Mouse (Mus musculus) left cerebral cortex, adult 11 months (tissue): ENCODE measurements around the gene Gas2.
A peak's percentile ranks its signal among the peaks of the same experiment; 100 is the strongest.

Experiments
- DNase-seq: peaks from one replicate; pipeline ENCODE4 v3.0.0; 2022; ENCODE audit warnings: low spot score

Gene Gas2

GRCm38 (mm10) chr7:51861250-51862096 lies at the start of gene Gas2:
Gas2 (plus strand) TSS chr7:51862015.
- DNase-seq, result peak; percentile 78

DNA sequence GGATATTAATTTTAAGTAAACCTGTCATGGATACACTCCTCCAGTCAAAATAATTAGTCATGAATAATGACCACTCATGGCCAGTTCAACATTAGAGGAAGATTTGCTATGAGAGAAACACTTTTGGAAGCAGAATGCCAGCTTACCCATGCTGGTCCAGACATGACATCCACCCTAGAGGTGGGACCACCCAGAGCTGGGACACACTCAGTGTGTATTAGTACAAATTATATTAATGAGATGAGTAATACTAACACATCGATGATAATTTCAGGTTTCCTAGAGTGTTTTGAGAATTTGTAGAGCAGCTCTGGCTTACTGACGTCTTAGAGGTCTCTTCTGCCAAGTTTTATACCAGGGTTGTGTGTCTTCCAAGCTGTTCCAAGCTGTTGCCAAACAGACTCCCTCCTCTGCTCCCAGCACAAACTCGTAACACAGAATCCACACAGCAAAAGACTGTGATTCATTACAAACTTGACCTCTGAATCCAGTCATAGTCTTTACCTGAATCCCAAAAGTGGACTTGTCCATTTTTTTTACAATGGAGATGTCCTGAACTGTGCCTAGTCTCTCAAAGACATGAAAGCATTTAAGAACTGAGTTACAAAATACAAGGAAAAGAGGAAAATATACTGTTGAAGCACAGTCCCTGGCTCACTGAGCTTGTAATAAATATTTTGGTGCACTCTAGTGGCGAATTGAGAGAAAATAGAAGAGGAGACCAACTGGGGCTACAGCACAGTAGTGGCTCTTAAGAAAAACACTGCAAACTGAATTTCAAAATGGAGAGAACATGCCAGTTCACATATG lies 46.1 kb upstream of the Gas2 start:
- DNase-seq, result peak; percentile 13

DNA sequence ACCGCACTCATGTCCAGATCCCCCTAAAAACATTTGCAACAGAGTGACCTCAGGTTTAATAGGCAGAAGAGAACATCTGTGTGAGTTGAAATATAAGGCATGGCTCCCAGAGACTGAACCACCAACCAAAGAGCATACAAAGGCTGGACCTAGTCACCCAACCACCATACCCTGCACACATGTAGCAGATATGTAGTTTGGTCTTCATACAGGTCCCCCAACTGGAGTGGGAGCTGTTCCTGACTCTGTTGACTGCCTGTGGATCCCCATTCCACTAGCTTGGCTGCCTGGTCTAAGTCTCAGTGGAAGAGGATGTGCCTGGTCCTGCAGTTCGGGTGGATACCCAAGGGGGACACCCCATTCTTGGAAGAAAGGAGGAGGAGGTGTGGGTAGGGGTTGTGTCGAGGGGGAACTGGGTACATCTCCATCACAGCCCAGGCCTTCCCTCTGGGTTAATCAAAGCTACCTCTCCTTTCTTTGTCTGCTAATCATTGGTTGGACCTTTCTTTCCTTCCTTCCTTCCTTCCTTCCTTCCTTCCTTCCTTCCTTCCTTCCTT lies 45.5 kb upstream of the Gas2 start:
- no peak for DNase-seq

DNA sequence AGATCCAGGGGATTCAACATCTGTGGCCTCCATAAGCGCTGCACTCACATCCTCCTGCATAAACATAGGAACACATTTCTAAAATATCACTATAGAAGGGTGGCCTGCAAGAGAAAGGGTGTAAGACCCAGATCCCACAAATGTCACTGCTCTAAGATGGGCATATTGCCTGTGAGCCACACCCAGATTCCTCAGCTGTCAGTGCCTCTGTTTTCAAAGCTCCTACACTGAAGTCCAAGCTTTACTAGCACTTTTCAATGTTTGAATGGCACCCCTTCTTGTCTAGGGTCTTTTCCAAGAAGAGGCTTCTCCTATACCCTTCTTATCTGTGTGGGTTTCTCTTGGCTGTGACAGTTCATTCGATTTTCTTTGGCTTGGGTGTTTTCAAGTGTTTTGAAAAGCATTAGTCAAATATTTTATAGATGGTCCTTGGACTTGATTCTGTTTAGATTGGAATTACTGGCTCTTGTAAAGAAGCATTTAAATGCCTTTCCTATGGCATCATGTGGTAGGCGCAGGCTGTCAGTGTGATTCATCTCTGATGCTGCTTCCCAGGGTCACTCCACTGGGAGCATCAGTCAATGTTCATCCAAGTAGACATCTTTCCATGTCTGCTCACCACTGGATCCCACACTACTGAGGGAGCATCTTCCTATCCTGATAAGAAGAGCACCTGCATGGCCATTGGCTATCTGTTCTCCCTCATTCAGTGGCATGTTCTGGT lies 43.4 kb upstream of the Gas2 start:
- no peak for DNase-seq

GRCm38 (mm10) chr7:51819891-51820290 lies 41.9 kb upstream of the Gas2 start:
- peak; percentile 23 for DNase-seq

DNA sequence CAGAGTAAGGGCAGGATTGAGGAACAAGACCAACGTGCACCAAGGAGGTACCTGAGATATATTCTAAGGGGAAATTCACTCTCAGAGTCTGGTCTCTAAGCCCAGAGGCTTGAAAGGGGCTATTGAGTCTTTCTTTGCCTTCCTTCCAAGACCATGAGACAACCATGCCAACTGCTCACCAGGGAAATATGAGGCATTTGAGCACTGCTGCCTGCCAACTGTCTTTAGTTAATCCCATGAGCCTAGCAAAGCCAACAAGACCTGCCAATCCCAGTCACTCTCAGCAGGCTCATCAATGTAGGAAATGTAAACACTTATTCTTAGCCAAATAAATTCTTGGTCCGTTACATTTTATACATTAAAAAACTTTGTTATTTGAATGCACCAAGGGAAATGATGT lies 40.3 kb upstream of the Gas2 start:
- no peak for DNase-seq

DNA sequence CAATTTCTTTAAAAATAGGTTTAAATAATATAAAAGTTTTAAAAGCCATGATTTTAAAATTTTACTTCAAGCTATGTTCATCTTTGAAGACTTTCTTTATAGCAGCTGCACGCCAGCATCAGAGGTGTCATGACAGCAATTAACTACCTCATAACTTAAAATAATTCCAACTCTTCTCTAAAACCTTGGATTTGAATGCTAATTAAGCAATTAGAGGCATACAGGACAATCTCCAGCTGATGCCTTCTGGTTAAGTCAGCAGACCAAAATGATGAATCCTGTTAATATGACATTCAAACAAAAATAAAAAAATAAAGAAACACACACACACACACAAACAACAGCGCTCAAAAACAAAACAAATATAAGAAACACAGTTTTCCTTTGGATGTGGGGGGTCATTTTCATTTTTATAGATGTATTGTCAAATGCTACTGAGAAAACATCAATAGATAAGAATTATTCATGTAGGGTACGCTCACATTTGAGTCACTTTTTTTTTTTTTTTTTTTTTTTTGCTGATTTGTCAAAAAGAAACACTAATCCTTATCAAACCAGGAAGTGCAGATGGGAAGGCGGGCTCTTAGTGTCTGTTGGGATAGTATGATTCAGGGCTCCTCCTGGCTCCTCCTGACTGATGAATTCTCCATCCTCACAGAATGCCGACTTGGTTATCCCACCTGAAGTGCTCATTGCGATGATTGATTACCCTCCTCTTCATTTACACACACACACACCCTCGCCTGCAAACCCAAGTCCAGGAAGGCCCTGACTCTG lies 38.1 kb upstream of the Gas2 start:
- no peak for DNase-seq

GRCm38 (mm10) chr7:51831917-51832316 lies 29.9 kb upstream of the Gas2 start:
- no peak for DNase-seq

GRCm38 (mm10) chr7:51840515-51840914 lies 21.3 kb upstream of the Gas2 start:
- DNase-seq, result no peak

DNA sequence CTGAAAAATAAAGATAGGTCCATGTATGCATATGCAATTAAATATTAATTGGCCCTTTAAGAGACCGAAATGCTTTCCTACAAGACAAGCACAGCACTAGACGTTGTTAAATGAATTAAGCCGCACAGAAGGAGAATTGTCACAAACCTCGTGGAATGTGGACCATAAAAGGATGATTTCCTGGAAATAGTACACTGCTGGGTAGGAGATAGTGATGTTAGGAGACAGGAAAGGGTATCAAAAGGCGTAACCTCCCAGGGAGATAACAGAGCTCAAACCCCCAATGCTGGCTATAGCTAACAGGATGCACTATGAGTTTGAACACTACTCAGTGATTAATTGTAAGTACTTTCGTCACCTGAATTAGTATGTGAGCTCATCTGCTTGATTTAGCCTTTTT lies 10.9 kb upstream of the Gas2 start:
- DNase-seq, result no peak

- DNase-seq, result no peak
Observed at GRCm38 (mm10) chr7:51851890-51852507, 9.8 kb upstream of the Gas2 start.

DNA sequence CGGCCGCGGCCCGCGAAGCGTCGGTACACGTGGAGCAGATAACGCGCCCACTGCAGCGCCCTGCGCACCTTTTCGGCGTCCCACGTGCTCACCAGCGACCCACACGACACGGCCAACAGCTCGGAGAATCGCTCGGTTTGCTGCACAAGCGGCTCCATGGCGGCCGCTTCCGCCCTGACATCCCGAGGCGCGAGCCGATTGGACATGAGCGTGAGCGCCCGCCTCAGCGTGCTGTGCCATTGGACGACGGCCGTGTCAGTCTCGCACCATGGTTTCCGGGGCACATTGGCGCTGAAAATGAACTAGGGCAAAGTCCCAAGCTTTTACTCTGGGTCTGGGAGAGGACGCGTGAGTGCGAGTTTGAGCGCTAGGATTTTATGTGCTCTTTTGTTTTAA lies 280 bp downstream of the Gas2 start, which contains the start of gene Fancf:
Fancf (minus strand) TSS at position 171 of the 396 bp plus-strand sequence.
- DNase-seq, result peak; percentile 95

DNA sequence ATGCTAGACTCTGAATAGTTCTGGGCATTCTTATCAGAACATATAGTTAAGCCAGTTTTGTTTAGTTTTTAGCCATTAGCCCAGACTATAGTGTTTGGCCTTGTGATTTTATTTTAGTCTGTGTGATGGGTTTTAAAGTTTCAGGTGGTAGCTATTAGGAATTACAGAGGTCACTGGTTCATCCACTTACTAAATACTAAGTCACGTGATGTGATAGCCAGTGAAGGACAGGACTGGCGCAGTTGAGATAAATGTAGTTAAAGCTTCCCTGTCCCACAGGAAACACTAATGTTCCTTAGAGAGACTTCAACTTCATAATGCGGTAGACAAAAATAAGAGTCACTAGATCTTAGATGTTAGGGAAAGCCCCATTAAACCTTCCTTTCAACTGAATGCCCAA lies 1.0 kb downstream of the Gas2 start:
- no peak for DNase-seq

GRCm38 (mm10) chr7:51865336-51865735 lies 3.5 kb downstream of the Gas2 start:
- no peak for DNase-seq

- DNase-seq, result no peak
Observed at GRCm38 (mm10) chr7:51867983-51868382, 6.2 kb downstream of the Gas2 start.

DNA sequence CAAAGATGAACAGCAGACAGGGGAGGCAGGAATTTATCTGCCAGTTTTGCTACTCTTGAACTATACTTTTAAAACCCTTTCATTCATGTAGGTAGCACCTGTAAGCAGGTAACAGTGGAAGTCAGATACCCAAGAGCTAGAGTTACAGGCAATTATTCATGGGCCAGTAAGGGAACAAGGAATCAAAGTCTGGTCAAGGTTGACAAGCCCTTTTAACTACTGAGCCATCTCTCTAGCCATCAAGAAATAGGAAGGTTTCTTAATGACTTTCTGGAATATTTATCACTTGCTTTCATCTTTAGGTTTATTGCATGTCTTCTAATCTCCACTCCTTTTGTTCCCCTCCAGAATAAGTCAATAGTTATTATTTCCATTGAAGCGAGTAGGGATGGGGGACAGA lies 10.2 kb downstream of the Gas2 start:
- DNase-seq, result no peak

DNA sequence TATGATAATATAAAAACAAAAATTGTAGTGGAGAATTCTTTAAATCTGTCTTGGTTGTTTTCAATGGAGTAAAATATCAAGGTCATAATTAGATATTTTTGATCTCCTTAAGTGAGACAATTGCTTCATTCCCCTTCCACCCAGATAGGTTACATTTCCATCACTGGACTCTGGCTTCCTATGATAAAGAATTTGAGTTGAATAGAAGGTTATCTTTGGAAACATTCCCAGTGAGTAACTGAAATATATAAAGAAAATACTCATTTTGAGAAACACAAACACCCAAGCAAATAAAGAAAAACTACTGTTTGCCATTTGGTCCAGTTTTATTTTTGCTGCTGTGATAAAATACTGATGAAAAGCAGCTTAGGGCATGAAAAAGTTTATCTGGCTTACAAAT lies 10.8 kb downstream of the Gas2 start:
- no peak for DNase-seq

GRCm38 (mm10) chr7:51876316-51876715 lies 14.5 kb downstream of the Gas2 start:
- no peak for DNase-seq

DNA sequence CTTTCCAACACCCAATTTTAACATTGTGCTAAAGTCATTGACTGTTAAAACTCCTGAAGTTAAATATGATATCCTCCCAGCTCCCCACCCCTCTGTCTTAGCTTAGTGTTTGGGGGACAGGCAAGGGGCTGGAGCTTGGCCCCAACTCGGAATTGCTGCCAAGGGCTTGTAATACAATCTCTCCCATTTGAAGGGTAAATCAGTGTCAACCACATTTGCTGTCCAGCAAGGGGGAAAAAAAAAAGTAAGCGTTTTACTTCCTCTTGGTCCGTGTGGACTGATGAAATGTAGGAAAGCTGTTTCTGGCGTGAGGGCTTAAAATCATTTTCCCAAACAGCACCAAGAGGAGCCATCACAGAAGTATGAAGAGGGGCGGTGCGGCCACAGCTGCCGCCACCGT lies 16.9 kb downstream of the Gas2 start:
- DNase-seq, result no peak

- peak; percentile 40 for DNase-seq
Observed at GRCm38 (mm10) chr7:51879136-51879723, 17.4 kb downstream of the Gas2 start.

GRCm38 (mm10) chr7:51880121-51880520 lies 18.3 kb downstream of the Gas2 start:
- no peak for DNase-seq
